Mouse (Mus musculus): ENCODE results near the gene Vmn1r139. TPM values are rescaled to one million over a fixed set of nuclear protein-coding genes. Genes with fewer than 3 reads are reported as not detected.
"Not testable (repeated sequence)": the region's sequence is repeated elsewhere in the genome, so short reads cannot be mapped to it uniquely, and the experiment has no call there.

Gene Vmn1r139
- total RNA-seq (2021), result not detected
- long read RNA-seq, experiment 1, result 0 reads
- long read RNA-seq, experiment 2, result 0 reads

- not testable (repeated sequence) for DNase-seq
Observed at GRCm38 (mm10) chr7:22068757-22069156, at the start of gene Vmn1r139. Gene Vmn1r139 (plus strand): TSS chr7:22069057.

DNA sequence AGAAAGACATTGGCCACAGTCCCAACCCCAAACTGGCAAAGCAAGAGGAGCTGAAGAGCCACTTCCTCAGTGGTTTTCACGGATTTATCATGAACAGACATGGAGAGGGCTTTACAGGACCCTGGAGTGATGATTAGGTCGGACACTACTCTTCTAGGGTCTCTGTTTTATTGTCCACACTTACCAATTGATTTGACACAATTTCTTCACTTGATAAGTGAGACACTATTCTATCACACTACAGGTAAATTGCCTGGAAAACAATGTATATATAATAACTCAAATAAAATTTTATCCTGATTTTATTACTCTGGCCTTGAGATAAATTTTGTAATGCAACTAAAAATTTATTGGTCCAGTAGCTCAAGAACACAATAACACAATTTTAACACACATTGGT lies 40.1 kb upstream of the Vmn1r139 start, which contains the start of gene Vmn1r138:
TSS of gene Vmn1r138 (minus strand) at position 101 of the 400 bp plus-strand sequence.
- DNase-seq, result not testable (repeated sequence)

DNA sequence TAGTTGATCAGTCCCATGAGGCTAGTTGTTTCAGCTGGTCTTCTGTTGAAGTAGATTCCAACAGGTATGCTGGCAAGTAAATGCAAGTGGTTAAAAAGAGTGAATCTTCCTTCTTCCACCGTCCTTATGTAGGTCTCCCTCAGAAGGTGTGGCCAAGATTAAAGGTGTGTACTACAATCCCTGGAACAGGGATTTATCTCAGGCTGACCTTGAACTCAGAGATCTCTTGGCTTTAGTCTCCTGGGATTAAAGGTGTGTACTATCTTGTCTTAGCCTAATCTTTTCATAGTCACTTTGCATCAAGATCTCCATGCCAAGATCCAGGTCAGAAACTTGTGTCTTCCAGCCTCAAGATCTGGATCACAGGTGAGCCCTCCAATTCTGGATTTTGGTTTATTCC lies 12.7 kb upstream of the Vmn1r139 start, which contains the start of gene Gm6176:
TSS of gene Gm6176 (minus strand) at position 101 of the 400 bp plus-strand sequence.
- not testable (repeated sequence) for DNase-seq

DNA sequence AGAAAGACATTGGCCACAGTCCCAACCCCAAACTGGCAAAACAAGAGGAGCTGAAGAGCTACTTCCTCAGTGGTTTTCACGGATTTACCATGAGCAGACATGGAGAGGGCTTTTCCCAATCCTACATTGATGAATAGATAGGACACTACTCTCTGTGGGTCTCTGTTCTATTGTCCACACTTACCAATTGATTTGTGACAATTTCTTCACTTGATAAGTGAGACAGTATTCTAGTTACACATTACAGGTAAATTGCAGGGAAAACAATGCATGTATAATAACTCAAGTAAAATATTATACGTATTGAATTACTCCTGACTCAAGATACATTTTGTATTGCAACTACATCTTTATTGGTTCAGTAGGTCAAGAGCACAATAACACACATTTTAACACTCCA lies 49.3 kb downstream of the Vmn1r139 start, which contains the start of gene Gm16451:
TSS of gene Gm16451 (minus strand) at position 101 of the 400 bp plus-strand sequence.
- DNase-seq, result not testable (repeated sequence)

GRCm38 (mm10) chr7:22134641-22135040 lies 65.8 kb downstream of the Vmn1r139 start, which contains the start of gene Gm10666:
Gene Gm10666 (minus strand): TSS chr7:22134741.
- not testable (repeated sequence) for DNase-seq

Other genes with a start within 250 kb of the Vmn1r139 start
- gene Vmn1r135, start 236.7 kb upstream of the Vmn1r139 start, total RNA-seq (2021), result not detected
- not detected for gene Gm5725, start 224.8 kb upstream of the Vmn1r139 start, total RNA-seq (2021)
- gene Gm5891, start 147.8 kb upstream of the Vmn1r139 start, total RNA-seq (2021), result not detected
- not detected for gene Vmn1r137, start 74.5 kb upstream of the Vmn1r139 start, total RNA-seq (2021)
- gene Vmn1r138, start 40.2 kb upstream of the Vmn1r139 start, total RNA-seq (2021), result not detected
- not detected for gene Gm6176, start 12.8 kb upstream of the Vmn1r139 start, total RNA-seq (2021)
- not detected for gene Gm16451, start 49.2 kb downstream of the Vmn1r139 start, total RNA-seq (2021)
- not detected for gene Gm10666, start 65.7 kb downstream of the Vmn1r139 start, total RNA-seq (2021)
- gene Vmn1r142, start 95.0 kb downstream of the Vmn1r139 start, total RNA-seq (2021), result not detected
- gene Vmn1r143, start 120.3 kb downstream of the Vmn1r139 start, total RNA-seq (2021), result not detected
- gene Gm8653, start 132.2 kb downstream of the Vmn1r139 start, total RNA-seq (2021), result not detected
- gene Gm8453, start 160.4 kb downstream of the Vmn1r139 start, total RNA-seq (2021), result not detected